ENCODE assay signal across 12 mouse cellular contexts in genomic region chr17:25751446-25751845, GRCm38 (mm10). TPM values are rescaled to one million over a fixed set of nuclear protein-coding genes. Genes with fewer than 3 reads are reported as not detected.
DNase-seq lines count a peak whose midpoint lies in the region; ATAC-seq and TF ChIP-seq lines count a peak whose summit lies in the region.
"Had no signal": no experiment of that assay in that cellular context is flagged by ENCODE, and none has a peak within 500 bp of the region (broad histone marks: within the 10 kb centered on the region; RNA-seq: fewer than 3 reads in every experiment).

No protein-coding gene starts in this region.

- H3K36me3 ChIP-seq in heart, adult 2 months (ENCODE audit: control insufficient read depth, insufficient read depth, low read length), result no peaks in the 10 kb centered on the region
- no peaks in the 10 kb centered on the region for H3K36me3 ChIP-seq in neural tube, embryonic 13.5 days
- no peaks in the 10 kb centered on the region for H3K36me3 ChIP-seq in neural tube, embryonic 15.5 days

- DNase-seq in heart, adult 2 months, result peak; percentile 33 to 47
- DNase-seq in heart, adult 11 months, result no peak
- peak; percentile 79 for DNase-seq in adrenal gland, postnatal 25 days
- peak; percentile 21 for DNase-seq in lung, postnatal 25 days (ENCODE audit: low spot score)
- no peak for DNase-seq in spleen, adult 12 weeks (ENCODE audit: low spot score)
- DNase-seq in left cerebral cortex, postnatal 36 days (ENCODE audit: low spot score in 2 of 2), result no peak

- no peak overlapping the region for H3K4me2 ChIP-seq in neural tube, embryonic 13.5 days
- H3K4me2 ChIP-seq in neural tube, embryonic 15.5 days, result no peak overlapping the region

- no peak for TF ChIP-seq CTCF in heart, adult 2 months (IDR thresholded peaks at IDR 0.05)

- no peaks in the 10 kb centered on the region for H3K79me2 ChIP-seq in heart, adult 2 months (replicated peaks; ENCODE audit: control insufficient read depth, insufficient read depth, low read length)

- H3K9ac ChIP-seq in heart, adult 2 months (ENCODE audit: low read depth, low read length), result no peak overlapping the region
- H3K9ac ChIP-seq in neural tube, embryonic 13.5 days, result peak overlapping the region; percentile 43; the same call in 1 of the 2 replicates
- no peak overlapping the region for H3K9ac ChIP-seq in neural tube, embryonic 15.5 days (replicated peaks)

- no peak for ATAC-seq in neural tube, embryonic 13.5 days (ENCODE audit: low read depth)
- ATAC-seq in neural tube, embryonic 15.5 days (ENCODE audit: low FRiP score), result no peak

- no peaks in the 10 kb centered on the region for H3K9me3 ChIP-seq in neural tube, embryonic 13.5 days
- no peaks in the 10 kb centered on the region for H3K9me3 ChIP-seq in neural tube, embryonic 15.5 days (replicated peaks)

- intact Hi-C loops in heart, adult 2 months (cut with DNase I), result no loop called here
- intact Hi-C loops in left cerebral cortex, postnatal 36 days (cut with DNase I), result no loop called here

- H3K27ac ChIP-seq in heart, adult 2 months, result no peak overlapping the region
- H3K27ac ChIP-seq in neural tube, embryonic 13.5 days (replicated peaks), result no peak overlapping the region; the same call in 1 of the 2 replicates
- H3K27ac ChIP-seq in neural tube, embryonic 15.5 days (replicated peaks), result no peak overlapping the region

- H3K27me3 ChIP-seq in heart, adult 2 months (ENCODE audit: control insufficient read depth, insufficient read depth, low read length), result no peaks in the 10 kb centered on the region
- H3K27me3 ChIP-seq in neural tube, embryonic 13.5 days, result no peaks in the 10 kb centered on the region; the same call in 1 of the 2 replicates
- H3K27me3 ChIP-seq in neural tube, embryonic 15.5 days (replicated peaks), result no peaks in the 10 kb centered on the region

- 20% methylated on average over 5 of the region's 5 CpGs for WGBS in heart, adult 2 months
- 54% methylated on average over 5 of the region's 5 CpGs for WGBS in neural tube, embryonic 13.5 days
- WGBS in neural tube, embryonic 15.5 days, result 47% methylated on average over 5 of the region's 5 CpGs

- TF ChIP-seq EP300 in heart, adult 2 months (IDR thresholded peaks at IDR 0.05; ENCODE audit: insufficient read depth, low read depth, low read length), result no peak

- H3K4me3 ChIP-seq in heart, adult 2 months, result no peak overlapping the region
- H3K4me3 ChIP-seq in neural tube, embryonic 13.5 days, result no peak overlapping the region
- H3K4me3 ChIP-seq in neural tube, embryonic 15.5 days (replicated peaks), result no peak overlapping the region

- TF ChIP-seq POLR2A in heart, adult 2 months (IDR thresholded peaks at IDR 0.05; ENCODE audit: insufficient read depth, low read depth, low read length), result no peak

- no peaks in the 10 kb centered on the region for H3K4me1 ChIP-seq in heart, adult 2 months (ENCODE audit: control insufficient read depth, insufficient read depth, low read length)
- peaks cover 8% of the 10 kb centered on the region for H3K4me1 ChIP-seq in neural tube, embryonic 13.5 days (replicated peaks)
- H3K4me1 ChIP-seq in neural tube, embryonic 15.5 days, result peaks cover 6% of the 10 kb centered on the region

RNA-seq across cellular contexts. Expression of gene Msln, which starts 2.7 kb away (rescaled TPM):
- total RNA-seq in heart, adult 2 months (2021), result 10 to 100 TPM; 13.2 to 16.6 TPM
- 24.7 and 25.6 TPM in 2 replicates for polyA plus RNA-seq in heart, adult 2 months (2012; rRNA removed)
- polyA plus RNA-seq in neural tube, embryonic 13.5 days (2015; fragmentation: Nextera tagmentation; extraction: Ambion mirVana), result 0.29 and 0.54 TPM in 2 replicates
- 1.4 and 2.0 TPM in 2 replicates for polyA plus RNA-seq in neural tube, embryonic 15.5 days (2015; fragmentation: Nextera tagmentation; extraction: Ambion mirVana)
- 2.2 and 3.7 TPM in 2 replicates for total RNA-seq in adrenal gland, postnatal 25 days (2021)
- total RNA-seq in left cerebral cortex, postnatal 36 days (2021), result 1 to 10 TPM; 1.5 to 4.7 TPM
- total RNA-seq: hematopoietic stem cell, adult 5-6 weeks; megakaryocyte progenitor cell, adult 5-6 weeks; MEL had no signal
- polyA plus RNA-seq: embryonic facial prominence, embryonic 11.5 days had no signal

RNA-seq across cellular contexts. Expression of gene Mslnl, which starts 15.6 kb away (rescaled TPM):
- total RNA-seq in heart, adult 2 months (2021), result not detected
- polyA plus RNA-seq in heart, adult 2 months (2012; rRNA removed), result 0.10 and 0.26 TPM in 2 replicates
- not detected in 2 replicates for polyA plus RNA-seq in neural tube, embryonic 13.5 days (2015; fragmentation: Nextera tagmentation; extraction: Ambion mirVana)
- not detected in 2 replicates for polyA plus RNA-seq in neural tube, embryonic 15.5 days (2015; fragmentation: Nextera tagmentation; extraction: Ambion mirVana)
- not detected in 2 replicates for total RNA-seq in adrenal gland, postnatal 25 days (2021)
- total RNA-seq in left cerebral cortex, postnatal 36 days (2021), result under 1 TPM; 0.35 to 0.39 TPM
- total RNA-seq: hematopoietic stem cell, adult 5-6 weeks; megakaryocyte progenitor cell, adult 5-6 weeks had no signal

RNA-seq across cellular contexts. Expression of gene Narfl, which starts 22.1 kb away (rescaled TPM):
- total RNA-seq in heart, adult 2 months (2021), result 10 to 100 TPM; 42.1 to 45.1 TPM
- polyA plus RNA-seq in heart, adult 2 months (2012; rRNA removed), result 36.4 and 52.6 TPM in 2 replicates
- 26.4 and 26.6 TPM in 2 replicates for polyA plus RNA-seq in neural tube, embryonic 13.5 days (2015; fragmentation: Nextera tagmentation; extraction: Ambion mirVana)
- 26.6 and 30.6 TPM in 2 replicates for polyA plus RNA-seq in neural tube, embryonic 15.5 days (2015; fragmentation: Nextera tagmentation; extraction: Ambion mirVana)
- total RNA-seq in adrenal gland, postnatal 25 days (2021), result 31.6 and 31.8 TPM in 2 replicates
- total RNA-seq in left cerebral cortex, postnatal 36 days (2021), result 10 to 100 TPM; 29.5 to 42.9 TPM

RNA-seq across cellular contexts. Expression of gene Rpusd1, which starts 24.0 kb away (rescaled TPM):
- 1 to 10 TPM; 4.2 to 5.1 TPM for total RNA-seq in heart, adult 2 months (2021)
- polyA plus RNA-seq in heart, adult 2 months (2012; rRNA removed), result 18.0 and 18.3 TPM in 2 replicates
- polyA plus RNA-seq in neural tube, embryonic 13.5 days (2015; fragmentation: Nextera tagmentation; extraction: Ambion mirVana), result 20.4 and 24.4 TPM in 2 replicates
- polyA plus RNA-seq in neural tube, embryonic 15.5 days (2015; fragmentation: Nextera tagmentation; extraction: Ambion mirVana), result 29.3 and 30.3 TPM in 2 replicates
- 14.1 and 14.6 TPM in 2 replicates for total RNA-seq in adrenal gland, postnatal 25 days (2021)
- total RNA-seq in left cerebral cortex, postnatal 36 days (2021), result 10 to 100 TPM; 49.5 to 58.9 TPM

RNA-seq across cellular contexts. Expression of gene Chtf18, which starts 24.2 kb away (rescaled TPM):
- total RNA-seq in heart, adult 2 months (2021), result 1 to 10 TPM; 1.3 to 1.6 TPM
- 0.85 and 1.7 TPM in 2 replicates for polyA plus RNA-seq in heart, adult 2 months (2012; rRNA removed)
- 7.3 and 9.1 TPM in 2 replicates for polyA plus RNA-seq in neural tube, embryonic 13.5 days (2015; fragmentation: Nextera tagmentation; extraction: Ambion mirVana)
- polyA plus RNA-seq in neural tube, embryonic 15.5 days (2015; fragmentation: Nextera tagmentation; extraction: Ambion mirVana), result 5.8 and 10.1 TPM in 2 replicates
- total RNA-seq in adrenal gland, postnatal 25 days (2021), result 6.3 and 7.8 TPM in 2 replicates
- 1 to 10 TPM; 2.9 to 3.7 TPM for total RNA-seq in left cerebral cortex, postnatal 36 days (2021)

Comparison
In these comparisons a context has a peak if more than half of its experiments do, and no peak if none do; other contexts are left out.
1. DNase-seq: peak in heart, adult 2 months (2 of 2), adrenal gland, postnatal 25 days (single experiment) and lung, postnatal 25 days (single experiment); none in heart, adult 11 months (single experiment), spleen, adult 12 weeks (single experiment) and left cerebral cortex, postnatal 36 days (0 of 2).